Mouse (Mus musculus): ENCODE data around the gene C1ra. TPM values are rescaled to one million over a fixed set of nuclear protein-coding genes. Genes with fewer than 3 reads are reported as not detected.

Gene C1ra
- polyA plus RNA-seq, 1 experiment from 2014 or later, result 3.4 TPM

- ATAC-seq (ENCODE audit: low read depth) (no peak), DNase-seq (ENCODE audit: low spot score) (peak; percentile 52)
- Histone ChIP-seq H3K9me3 (ENCODE audit: control insufficient read depth, low read length) (no peaks in the 10 kb centered on the region), H3K9ac (ENCODE audit: low read depth, low read length) (no peak within 1 kb of the TSS), H3K36me3 (ENCODE audit: control insufficient read depth, insufficient read depth, low read length) (no peaks in the 10 kb centered on the region), H3K4me3 (ENCODE audit: low read depth, low read length) (no peak within 1 kb of the TSS), H3K4me1 (ENCODE audit: control insufficient read depth, insufficient read depth, low read length) (no peaks in the 10 kb centered on the region), H3K4me2 (ENCODE audit: low read depth, low read length) (no peak within 1 kb of the TSS), H3K27ac (replicated peaks; ENCODE audit: low read depth, low read length) (no peak within 1 kb of the TSS), H3K27me3 (replicated peaks; ENCODE audit: control insufficient read depth, insufficient read depth, low read length) (no peaks in the 10 kb centered on the region)
- 1% methylated on average over 8 of the region's 8 CpGs for WGBS
Observed at GRCm38 (mm10) chr6:124570026-124570425, 57.8 kb downstream of the C1ra start, which contains the start of gene C1rb. Gene C1rb (plus strand): TSS chr6:124570294.

Other genes starting within 250 kb of the C1ra start
- 0.35 and 0.75 TPM in 2 replicates for gene Cd163, start 207.7 kb upstream of the C1ra start, polyA plus RNA-seq (2014; fragmentation: Nextera tagmentation; extraction: Ambion mirVana)
- gene Pex5, start 97.3 kb upstream of the C1ra start, polyA plus RNA-seq (2014; fragmentation: Nextera tagmentation; extraction: Ambion mirVana), result 38.6 and 43.6 TPM in 2 replicates
- gene Clstn3, start 47.6 kb upstream of the C1ra start, polyA plus RNA-seq (2014; fragmentation: Nextera tagmentation; extraction: Ambion mirVana), result 7.7 and 9.7 TPM in 2 replicates
- gene C1rl, start 19.3 kb upstream of the C1ra start, polyA plus RNA-seq (2014; fragmentation: Nextera tagmentation; extraction: Ambion mirVana), result 0.31 and 0.39 TPM in 2 replicates
- 5.4 and 7.4 TPM in 2 replicates for gene C1s1, start 30.0 kb downstream of the C1ra start, polyA plus RNA-seq (2014; fragmentation: Nextera tagmentation; extraction: Ambion mirVana)
- gene C1rb, start 57.9 kb downstream of the C1ra start, polyA plus RNA-seq (2014; fragmentation: Nextera tagmentation; extraction: Ambion mirVana), result 0.10 TPM in 1 of 2 replicates, not detected in the other
- 0.11 and 0.22 TPM in 2 replicates for gene C1s2, start 123.7 kb downstream of the C1ra start, polyA plus RNA-seq (2014; fragmentation: Nextera tagmentation; extraction: Ambion mirVana)
- 46.2 and 48.1 TPM in 2 replicates for gene Lpcat3, start 150.6 kb downstream of the C1ra start, polyA plus RNA-seq (2014; fragmentation: Nextera tagmentation; extraction: Ambion mirVana)
- gene Emg1, start 199.8 kb downstream of the C1ra start, polyA plus RNA-seq (2014; fragmentation: Nextera tagmentation; extraction: Ambion mirVana), result 172 and 175 TPM in 2 replicates
- gene Phb2, start 199.9 kb downstream of the C1ra start, polyA plus RNA-seq (2014; fragmentation: Nextera tagmentation; extraction: Ambion mirVana), result 286 and 299 TPM in 2 replicates
- 14.3 and 16.1 TPM in 2 replicates for gene Ptpn6, start 226.3 kb downstream of the C1ra start, polyA plus RNA-seq (2014; fragmentation: Nextera tagmentation; extraction: Ambion mirVana)
- gene Grcc10, start 229.0 kb downstream of the C1ra start, polyA plus RNA-seq (2014; fragmentation: Nextera tagmentation; extraction: Ambion mirVana), result 392 and 415 TPM in 2 replicates
- not detected in 2 replicates for gene Gm45234, start 243.6 kb downstream of the C1ra start, polyA plus RNA-seq (2014; fragmentation: Nextera tagmentation; extraction: Ambion mirVana)
- 13.8 and 14.9 TPM in 2 replicates for gene Atn1, start 244.1 kb downstream of the C1ra start, polyA plus RNA-seq (2014; fragmentation: Nextera tagmentation; extraction: Ambion mirVana)

All from embryonic facial prominence, embryonic 14.5 days (tissue).